Mouse (Mus musculus) v-Abl transformed pro-B cells (cell line): ENCODE measurements around the gene Nid2.

Experiments
- in situ Hi-C, 2 experiments: fragments of 400-800 bp; cut with MboI; formaldehyde crosslinking; loops; one replicate each; pipeline ENCODE4 v1.15.1; 2025; ENCODE audit not compliant: unreplicated experiment in 2 of 2

The Nid2 gene

GRCm38 (mm10) chr14:19776890-19777289 lies 25.8 kb downstream of the Nid2 start:
- in situ Hi-C loops, result no loop called here

GRCm38 (mm10) chr14:19777365-19777764 lies 26.3 kb downstream of the Nid2 start:
- in situ Hi-C loops, result no loop called here

GRCm38 (mm10) chr14:19777945-19778344 lies 26.9 kb downstream of the Nid2 start:
- in situ Hi-C loops, result no loop called here

- in situ Hi-C loops, result no loop called here
Observed at GRCm38 (mm10) chr14:19785797-19786588, 34.9 kb downstream of the Nid2 start.

GRCm38 (mm10) chr14:19788443-19788842 lies 37.4 kb downstream of the Nid2 start:
- in situ Hi-C loops, result no loop called here

- in situ Hi-C loops, result no loop called here
Observed at GRCm38 (mm10) chr14:19794881-19795280, 43.8 kb downstream of the Nid2 start.

- in situ Hi-C loops, result no loop called here
Observed at GRCm38 (mm10) chr14:19796541-19797304, 45.7 kb downstream of the Nid2 start.

- in situ Hi-C loops, result no loop called here
Observed at GRCm38 (mm10) chr14:19800485-19800884, 49.4 kb downstream of the Nid2 start.

- in situ Hi-C loops, result no loop called here
Observed at GRCm38 (mm10) chr14:19801474-19802215, 50.6 kb downstream of the Nid2 start.

- in situ Hi-C loops, result no loop called here
Observed at GRCm38 (mm10) chr14:19803222-19803621, 52.2 kb downstream of the Nid2 start.

GRCm38 (mm10) chr14:19803623-19804022 lies 52.6 kb downstream of the Nid2 start:
- in situ Hi-C loops, result no loop called here

GRCm38 (mm10) chr14:19807339-19807738 lies 56.3 kb downstream of the Nid2 start:
- in situ Hi-C loops, result no loop called here

GRCm38 (mm10) chr14:19807858-19808257 lies 56.8 kb downstream of the Nid2 start:
- in situ Hi-C loops, result no loop called here

GRCm38 (mm10) chr14:19809934-19810333 lies 58.9 kb downstream of the Nid2 start:
- in situ Hi-C loops, result no loop called here

GRCm38 (mm10) chr14:19813061-19813460 lies 62.0 kb downstream of the Nid2 start:
- in situ Hi-C loops, result no loop called here

- in situ Hi-C loops, result no loop called here
Observed at GRCm38 (mm10) chr14:19817949-19818348, 66.9 kb downstream of the Nid2 start.

- in situ Hi-C loops, result no loop called here
Observed at GRCm38 (mm10) chr14:19821686-19822085, 70.6 kb downstream of the Nid2 start.

- in situ Hi-C loops, result no loop called here
Observed at GRCm38 (mm10) chr14:19823321-19824142, 72.5 kb downstream of the Nid2 start, which contains the start of gene Rtraf. Rtraf (minus strand) TSS chr14:19823824.

GRCm38 (mm10) chr14:19825481-19825880 lies 74.4 kb downstream of the Nid2 start:
- in situ Hi-C loops, result loop anchor here in 1 of 2 experiments (25.0 kb wide), 1 partner anchor 137 kb away; no protein-coding TSS in a partner anchor

GRCm38 (mm10) chr14:19836289-19836688 lies 85.2 kb downstream of the Nid2 start:
- in situ Hi-C loops, result loop anchor here (5.0 to 25.0 kb wide), 5 partner anchors 124 to 419 kb away; no protein-coding TSS in a partner anchor
